Mouse (Mus musculus): Measurements from ENCODE around the gene Limch1.

- no peak for TF ChIP-seq CTCF (IDR thresholded peaks at IDR 0.05; ENCODE audit: low read depth, low read length)
- no peak for TF ChIP-seq POLR2A (IDR thresholded peaks at IDR 0.05; ENCODE audit: insufficient read depth, low read length)
Measured at GRCm38 (mm10) chr5:66933134-66933804, 187.6 kb downstream of the Limch1 start.
